Mouse (Mus musculus) heart, adult 2 months (tissue): ENCODE measurements around the gene Maml3. TPM values are rescaled to one million over a fixed set of nuclear protein-coding genes. Genes with fewer than 3 reads are reported as not detected.
A peak's percentile ranks its signal among the peaks of the same experiment; 100 is the strongest.

ENCODE experiments used
- DNase-seq, 2 experiments: peaks; one replicate each; pipeline ENCODE4 v3.0.0; 2021
- H3K27ac ChIP-seq: fragments of 200-600 bp; 2 replicates; pipeline ENCODE4 v1.8.1; 2022
- H3K27me3 ChIP-seq: fragments of 200-500 bp; 2 replicates; pipeline ENCODE4 v1.6.1; 2012; ENCODE audit warnings: mild to moderate bottlenecking, low read length, inconsistent platforms, mixed read lengths; ENCODE audit not compliant: control insufficient read depth, insufficient read depth
- H3K36me3 ChIP-seq: fragments of 200-500 bp; 2 replicates; pipeline ENCODE4 v1.6.1; 2012; ENCODE audit warnings: low read length, inconsistent platforms; ENCODE audit not compliant: control insufficient read depth, insufficient read depth
- H3K4me1 ChIP-seq: fragments of 200-500 bp; 2 replicates; pipeline ENCODE4 v1.6.1; 2011; ENCODE audit warnings: low read length; ENCODE audit not compliant: control insufficient read depth, insufficient read depth
- H3K4me3 ChIP-seq: fragments of 200-600 bp; 2 replicates; pipeline ENCODE4 v1.8.1; 2022
- H3K79me2 ChIP-seq: fragments of 200-500 bp; replicated peaks from 2 replicates; pipeline ENCODE4 v1.6.1; 2012; ENCODE audit warnings: mild to moderate bottlenecking, inconsistent platforms, low read length, moderate library complexity, mixed read lengths; ENCODE audit not compliant: control insufficient read depth, insufficient read depth
- H3K9ac ChIP-seq: fragments of 200-500 bp; 2 replicates; pipeline ENCODE4 v1.6.1; 2012; ENCODE audit warnings: low read depth, mild to moderate bottlenecking, control low read depth, inconsistent platforms, low read length, mixed read lengths
- CTCF ChIP-seq: fragments of 200-600 bp; IDR thresholded peaks from 2 replicates; pipeline ENCODE4 v1.8.1; 2022; ENCODE audit warnings: antibody characterized with exemption, mild to moderate bottlenecking, moderate library complexity
- EP300 ChIP-seq: fragments of 200-500 bp; IDR thresholded peaks from 2 replicates; pipeline ENCODE4 v1.6.1; 2011; ENCODE audit warnings: low read depth, low read length, control low read depth; ENCODE audit not compliant: insufficient read depth
- POLR2A ChIP-seq: fragments of 200-500 bp; IDR thresholded peaks from 2 replicates; pipeline ENCODE4 v1.6.1; 2011; ENCODE audit warnings: mild to moderate bottlenecking, low read depth, low read length, control low read depth; ENCODE audit not compliant: insufficient read depth
- WGBS: fragments of 180-500 bp; shearing (Covaris S2); methylation state at CpG from one replicate; pipeline ENCODE4 v1.1.7; 2018; 5-methylcytosine and 5-hydroxymethylcytosine counted together
- intact Hi-C: fragments of 180-260 bp; cut with DNase I; formaldehyde crosslinking; loops from one replicate; pipeline ENCODE4 v1.15.1; 2025
- long read RNA-seq: library from polyadenylated mRNA; stranded (forward); transcript quantifications from one replicate; pipeline ENCODE4 v2.0.0, GENCODE M21; 2021
- polyA plus RNA-seq: library from polyadenylated mRNA; depleted of rRNA; stranded (reverse); fragments of >200 nt; gene quantifications from 2 replicates; pipeline ENCODE4 v1.2.3, GENCODE M21; 2012; rRNA removed
- total RNA-seq, 2 experiments: library from RNA; stranded (reverse); gene quantifications; 2 replicates each; pipeline ENCODE4 v1.2.3; 2021

The Maml3 gene
- total RNA-seq (1 to 10 TPM; 2.7 to 2.8 TPM), polyA plus RNA-seq (1.9 and 2.0 TPM in 2 replicates)
- long read RNA-seq, partial matches to known transcripts: 1 of 2 reads
- long read RNA-seq, other reads (novel, unspliced or antisense): 1 of 2 reads

DNA sequence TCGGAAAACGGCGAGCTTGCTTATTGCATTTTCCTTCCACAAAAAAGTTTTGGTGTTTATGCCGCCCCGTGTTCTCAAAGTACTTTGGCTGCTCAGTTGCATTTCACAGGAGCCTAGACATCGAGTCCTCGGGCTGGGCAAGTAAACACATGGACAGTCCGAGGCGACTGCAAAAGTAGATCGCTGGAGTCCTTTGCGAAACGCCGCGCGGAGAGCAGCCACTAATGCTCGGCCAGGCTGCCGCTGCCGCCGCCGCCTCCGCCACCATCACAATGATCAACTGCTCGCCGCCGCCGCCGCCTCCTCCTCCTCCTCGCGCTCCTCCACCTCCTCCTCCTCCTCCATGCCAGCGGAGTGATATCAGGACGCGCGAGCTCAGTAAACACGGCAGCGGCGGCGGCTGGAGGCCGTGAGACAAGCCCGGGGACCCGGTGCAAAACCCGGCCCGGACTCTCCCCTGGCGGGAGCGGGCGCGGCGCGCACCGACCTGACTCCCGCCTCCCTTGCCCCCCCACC, at the start of gene Maml3:
Gene Maml3 (minus strand): TSS at position 441 of the 516 bp plus-strand sequence.
- no peaks in the 10 kb centered on the region for H3K79me2 ChIP-seq
- intact Hi-C loops: loop anchor here (2.0 to 5.0 kb wide), 4 partner anchors 78 to 542 kb away; partner anchors contain the start of gene Setd7
- peak; percentile 93 to 94 for DNase-seq
- no peaks in the 10 kb centered on the region for H3K36me3 ChIP-seq
- H3K4me1 ChIP-seq: no peaks in the 10 kb centered on the region
- peak within 1 kb of the TSS; percentile 95 for H3K4me3 ChIP-seq
- peak within 1 kb of the TSS; percentile 95 for H3K9ac ChIP-seq
- WGBS: under 1% methylated on average over 43 of the region's 49 CpGs
- peak within 1 kb of the TSS; percentile 99 for H3K27ac ChIP-seq
- H3K27me3 ChIP-seq: no peaks in the 10 kb centered on the region
- TF ChIP-seq CTCF (peak; percentile 15; the same call in 1 of the 2 replicates), EP300 (no peak; the same call in 1 of the 2 replicates), POLR2A (peak; percentile 66; the same call in 1 of the 2 replicates)

DNA sequence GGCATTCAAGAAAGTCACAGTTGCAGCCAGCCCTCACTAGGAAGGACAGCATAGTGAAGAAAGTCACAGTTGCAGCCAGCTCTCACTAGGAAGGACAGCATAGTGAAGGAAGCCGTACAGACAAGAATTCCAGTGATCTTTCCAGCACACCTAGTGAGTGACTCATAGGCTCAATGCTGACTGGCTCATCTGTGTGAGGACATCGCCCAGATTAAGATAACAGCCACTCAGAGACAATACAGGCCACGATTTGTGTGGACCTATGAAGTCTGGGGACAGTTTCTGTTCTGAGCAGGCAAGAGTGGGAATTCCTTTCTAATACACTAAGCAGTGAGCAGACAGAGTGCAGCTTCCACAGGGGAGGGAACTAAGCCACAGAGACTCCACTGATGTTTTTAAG, 46.3 kb upstream of the Maml3 start:
- Histone ChIP-seq H3K27ac (no peak overlapping the region), H3K27me3 (no peaks in the 10 kb centered on the region), H3K36me3 (no peaks in the 10 kb centered on the region), H3K9ac (no peak overlapping the region), H3K79me2 (no peaks in the 10 kb centered on the region), H3K4me3 (no peak overlapping the region), H3K4me1 (no peaks in the 10 kb centered on the region)
- TF ChIP-seq CTCF: no peak
- TF ChIP-seq EP300: no peak
- TF ChIP-seq POLR2A: no peak
- DNase-seq: no peak
- intact Hi-C loops: loop anchor here (5.0 kb wide), 1 partner anchor 39 kb away; no protein-coding TSS in a partner anchor
- WGBS: 13% methylated on average over 3 of the region's 3 CpGs

DNA sequence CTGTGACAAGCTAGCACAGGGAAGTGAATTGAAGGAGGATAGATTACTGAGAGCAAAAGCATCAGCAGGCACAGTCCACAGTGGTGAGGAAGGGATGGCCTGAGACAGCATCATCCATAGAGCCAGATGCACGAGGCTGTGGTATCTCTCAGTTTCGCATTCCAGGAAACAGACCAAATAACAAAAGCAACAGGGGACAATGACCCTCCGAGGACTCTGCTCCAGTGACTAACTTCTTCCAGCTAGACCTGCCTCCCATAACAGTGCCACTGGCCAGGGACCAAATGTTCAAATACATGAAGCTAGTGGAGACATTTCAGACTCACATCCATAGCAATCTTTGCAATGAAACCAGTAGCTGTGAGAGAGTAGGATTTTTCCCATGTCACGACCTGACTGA, 43.4 kb upstream of the Maml3 start:
- 46% methylated on average over 4 of the region's 4 CpGs for WGBS
- no peak for DNase-seq
- H3K9ac ChIP-seq: no peak overlapping the region

DNA sequence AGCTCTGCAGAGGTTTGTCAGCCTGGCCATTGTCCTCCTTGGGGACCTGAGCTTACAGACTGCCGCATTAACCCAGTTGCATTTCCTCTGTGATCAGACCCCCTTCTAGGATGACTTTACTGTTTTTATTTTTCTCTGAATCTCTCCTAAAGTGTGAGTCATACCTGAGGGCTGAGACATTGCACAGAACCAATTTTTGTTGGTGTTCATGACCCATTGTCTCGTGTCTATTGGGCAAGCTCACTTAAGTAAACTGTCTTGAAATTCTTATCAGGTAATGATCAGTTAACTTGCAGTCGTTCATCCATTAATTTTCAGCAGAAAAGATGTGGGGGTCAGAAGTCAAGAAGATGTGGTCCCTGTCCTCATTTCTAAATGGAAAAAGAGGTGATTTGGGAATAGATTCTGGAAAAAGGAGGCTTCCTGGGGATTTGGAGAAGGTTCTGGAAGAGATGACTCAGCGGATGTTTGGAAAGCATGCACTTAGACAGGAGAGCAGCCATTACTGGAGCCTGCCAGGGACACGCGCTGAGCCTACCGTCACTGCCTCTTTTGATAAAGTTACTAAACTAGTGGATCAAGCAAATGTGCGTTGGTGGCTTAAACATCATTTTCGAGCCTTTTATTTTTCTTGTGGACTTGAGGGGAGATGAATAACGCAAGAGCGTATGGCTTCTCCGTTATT, 40.0 kb upstream of the Maml3 start:
- no peak for TF ChIP-seq CTCF
- no peak for TF ChIP-seq EP300
- TF ChIP-seq POLR2A: no peak
- no peak for DNase-seq
- 64% methylated on average over 12 of the region's 12 CpGs for WGBS
- H3K27ac ChIP-seq: no peak overlapping the region
- H3K9ac ChIP-seq: no peak overlapping the region
- no peaks in the 10 kb centered on the region for H3K27me3 ChIP-seq
- intact Hi-C loops: no loop called here
- H3K36me3 ChIP-seq: no peaks in the 10 kb centered on the region
- H3K4me3 ChIP-seq: no peak overlapping the region
- H3K4me1 ChIP-seq: no peaks in the 10 kb centered on the region
- H3K79me2 ChIP-seq: no peaks in the 10 kb centered on the region

More for the DNA sequence above, 43.4 kb upstream of the Maml3 start:
- H3K79me2 ChIP-seq: no peaks in the 10 kb centered on the region
- no peaks in the 10 kb centered on the region for H3K4me1 ChIP-seq
- H3K27ac ChIP-seq: no peak overlapping the region
- H3K27me3 ChIP-seq: no peaks in the 10 kb centered on the region
- no peaks in the 10 kb centered on the region for H3K36me3 ChIP-seq
- TF ChIP-seq EP300: no peak
- no peak for TF ChIP-seq CTCF
- no peak for TF ChIP-seq POLR2A
- no peak overlapping the region for H3K4me3 ChIP-seq
- intact Hi-C loops: no loop called here

DNA sequence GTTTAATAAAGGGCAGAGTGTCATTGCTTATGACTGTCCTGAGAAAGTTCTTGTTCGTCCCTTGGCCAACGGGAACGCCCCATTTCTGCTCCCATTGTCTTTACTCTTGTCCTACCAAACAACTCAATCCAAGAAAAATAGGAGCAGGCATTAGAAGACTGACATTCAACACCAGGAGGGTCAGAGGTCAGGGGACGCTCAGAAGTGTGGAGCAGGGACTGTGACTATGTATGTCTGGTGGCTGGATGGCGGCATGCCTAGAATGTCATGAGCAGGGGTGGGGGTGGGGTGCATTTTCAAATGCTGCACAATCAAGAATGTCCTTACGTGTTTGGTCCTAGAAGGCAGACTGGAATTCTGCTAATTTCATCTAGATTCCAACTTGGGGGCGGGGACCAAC, 38.1 kb upstream of the Maml3 start:
- 78% methylated on average over 7 of the region's 7 CpGs for WGBS
- no peaks in the 10 kb centered on the region for H3K79me2 ChIP-seq
- no peaks in the 10 kb centered on the region for H3K4me1 ChIP-seq
- intact Hi-C loops: no loop called here
- TF ChIP-seq EP300: no peak
- TF ChIP-seq CTCF: no peak
- no peak for TF ChIP-seq POLR2A
- H3K27me3 ChIP-seq: no peaks in the 10 kb centered on the region
- H3K9ac ChIP-seq: no peak overlapping the region
- no peak overlapping the region for H3K27ac ChIP-seq
- DNase-seq: no peak
- no peak overlapping the region for H3K4me3 ChIP-seq
- H3K36me3 ChIP-seq: no peaks in the 10 kb centered on the region

DNA sequence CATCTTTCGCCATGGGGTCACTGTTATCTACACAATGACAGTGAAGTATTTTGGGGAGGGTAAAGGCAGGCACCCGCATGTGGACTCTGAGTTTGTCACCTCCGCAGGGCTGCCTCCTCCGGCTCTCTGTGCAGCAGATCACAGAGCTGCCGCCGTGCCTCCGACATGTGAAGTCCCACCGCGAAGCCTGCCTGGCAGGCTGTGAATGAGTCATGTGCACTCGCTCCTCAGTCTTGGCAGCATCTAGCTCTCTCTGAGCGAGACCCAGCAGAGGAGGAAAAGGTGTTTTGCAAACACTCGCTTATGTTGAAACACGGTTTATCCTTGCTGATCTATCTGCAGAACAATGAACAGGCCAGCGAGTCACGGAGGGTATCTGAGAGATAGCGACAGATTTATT, 35.3 kb upstream of the Maml3 start:
- WGBS: 27% methylated on average over 16 of the region's 16 CpGs
- H3K79me2 ChIP-seq: no peaks in the 10 kb centered on the region
- H3K4me3 ChIP-seq: no peak overlapping the region
- TF ChIP-seq EP300 (no peak), POLR2A (no peak)
- intact Hi-C loops: no loop called here
- no peak overlapping the region for H3K27ac ChIP-seq
- H3K4me1 ChIP-seq: no peaks in the 10 kb centered on the region
- peak; percentile 33 to 53 for DNase-seq
- no peaks in the 10 kb centered on the region for H3K36me3 ChIP-seq
- no peak overlapping the region for H3K9ac ChIP-seq
- H3K27me3 ChIP-seq: no peaks in the 10 kb centered on the region
